Mouse (Mus musculus) cerebellum, adult 11 months (tissue): ENCODE measurements around the gene Gm10320.
A peak's percentile ranks its signal among the peaks of the same experiment; 100 is the strongest.

ENCODE experiments used
- DNase-seq: peaks from one replicate; pipeline ENCODE4 v3.0.0; 2022

Gene Gm10320

DNA sequence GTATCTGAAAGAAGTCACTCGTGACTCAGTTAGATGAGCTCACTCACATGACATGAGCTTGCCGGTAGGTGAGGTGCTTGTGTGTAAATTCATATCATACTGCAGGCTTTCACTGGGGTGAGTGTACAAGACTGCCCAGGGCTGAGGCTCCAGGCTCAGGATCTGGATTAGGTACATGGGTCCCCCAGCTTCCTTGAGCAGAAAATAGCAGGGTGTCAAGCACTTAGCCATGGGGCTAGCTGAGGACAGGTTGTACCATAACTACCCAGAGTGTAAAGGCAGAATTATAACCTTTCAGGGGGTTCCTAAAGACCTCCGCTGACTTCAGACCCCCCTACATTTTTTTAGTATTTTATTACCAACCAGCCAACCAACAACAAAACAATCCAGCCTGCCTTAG lies at the start of gene Gm10320:
TSS of gene Gm10320 (minus strand) at position 93 of the 400 bp plus-strand sequence.
- DNase-seq: no peak

DNA sequence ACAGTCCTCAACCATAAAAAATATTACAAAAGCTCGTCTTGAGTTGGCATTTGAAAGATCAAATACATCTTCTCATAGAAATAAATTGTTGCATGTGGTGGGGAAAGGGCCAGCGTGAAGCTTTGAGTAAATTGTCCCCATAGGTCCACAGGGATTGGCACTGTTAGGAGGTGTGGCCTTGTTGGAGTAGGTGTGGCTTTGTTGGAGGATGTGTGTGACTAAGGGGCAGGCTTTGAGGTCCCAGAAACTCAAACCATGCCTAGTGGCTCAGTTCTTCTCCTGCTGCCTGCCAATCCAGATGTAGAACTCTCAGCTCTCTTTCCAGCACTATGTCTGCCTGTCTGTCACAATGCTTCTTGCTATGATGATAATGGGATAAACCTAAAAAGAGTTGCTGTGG lies 49.8 kb upstream of the Gm10320 start:
- DNase-seq: no peak

DNA sequence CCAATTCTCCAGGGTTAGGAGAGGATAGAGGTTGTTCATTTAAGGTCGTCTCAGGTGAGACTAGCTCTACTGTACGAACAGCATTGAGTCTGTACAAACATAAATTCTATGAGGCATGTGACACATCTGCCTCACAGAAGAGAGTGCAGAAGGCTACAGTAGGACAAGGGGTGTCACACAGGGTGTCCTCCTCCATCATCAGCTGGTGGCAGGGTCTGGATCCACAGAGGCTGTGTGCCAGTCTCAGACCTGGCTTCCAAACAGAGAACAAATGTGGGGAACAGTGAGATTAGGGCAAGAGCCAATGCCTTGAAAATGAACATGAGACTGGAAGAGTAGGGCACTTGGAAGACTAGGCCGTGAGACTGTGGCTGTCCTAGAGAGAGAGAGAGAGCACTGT lies 48.4 kb upstream of the Gm10320 start:
- DNase-seq: no peak

DNA sequence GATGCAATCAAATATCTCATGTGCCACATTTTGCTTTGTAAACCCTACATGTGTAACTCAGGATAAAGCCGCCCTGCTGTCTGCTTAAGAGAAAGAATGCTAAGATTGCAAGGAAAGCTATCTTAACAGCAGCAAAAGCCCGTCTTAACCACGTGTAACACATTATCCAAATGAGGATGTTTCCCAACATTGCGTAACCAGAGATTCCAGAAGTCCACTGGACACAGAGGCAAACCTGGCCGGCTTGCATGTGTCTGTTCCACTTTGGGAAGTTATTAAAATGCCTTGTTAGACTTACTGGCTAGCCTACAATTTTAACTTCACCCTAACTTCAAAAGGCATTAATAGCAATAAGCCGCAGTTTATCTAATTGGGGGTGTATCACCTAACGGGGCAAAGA lies 47.5 kb upstream of the Gm10320 start:
- DNase-seq: no peak

DNA sequence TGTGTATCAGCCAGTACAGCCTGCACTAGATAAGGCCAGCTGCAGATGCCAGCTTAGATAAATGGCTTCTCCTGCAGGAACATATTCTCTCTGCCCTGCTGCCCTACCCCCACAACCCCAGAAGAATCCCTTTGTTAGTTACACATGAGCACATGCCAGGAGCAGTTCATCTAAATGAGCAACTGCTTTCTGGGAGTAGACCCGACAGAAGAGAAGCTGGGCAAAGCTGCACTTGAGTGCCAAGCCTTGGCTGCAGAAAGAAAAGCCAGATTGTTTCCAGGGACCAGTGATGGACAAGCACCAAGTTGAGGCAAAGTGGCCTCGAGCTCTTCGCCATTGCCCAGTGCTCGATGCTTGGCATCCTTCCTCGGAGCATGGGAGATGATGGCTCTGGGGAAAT lies 46.8 kb upstream of the Gm10320 start:
- DNase-seq: no peak

DNA sequence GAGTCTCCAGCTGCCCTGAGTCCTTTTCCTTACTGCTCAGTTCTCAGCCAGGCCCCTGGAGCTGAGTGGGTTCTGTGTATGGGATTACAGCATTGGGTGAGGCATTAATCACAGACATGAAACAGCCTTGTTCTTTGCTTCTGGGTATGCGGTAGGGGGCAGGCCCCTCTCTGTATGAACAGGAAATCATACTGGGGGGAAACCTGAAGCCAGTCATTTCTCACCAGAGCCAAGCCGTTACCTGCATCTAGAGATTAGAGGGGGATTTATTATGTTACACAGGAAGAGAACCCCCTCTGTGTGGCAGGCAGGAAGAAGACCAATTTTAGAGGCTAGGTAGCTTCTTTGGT lies 43.1 kb upstream of the Gm10320 start:
- no peak for DNase-seq

DNA sequence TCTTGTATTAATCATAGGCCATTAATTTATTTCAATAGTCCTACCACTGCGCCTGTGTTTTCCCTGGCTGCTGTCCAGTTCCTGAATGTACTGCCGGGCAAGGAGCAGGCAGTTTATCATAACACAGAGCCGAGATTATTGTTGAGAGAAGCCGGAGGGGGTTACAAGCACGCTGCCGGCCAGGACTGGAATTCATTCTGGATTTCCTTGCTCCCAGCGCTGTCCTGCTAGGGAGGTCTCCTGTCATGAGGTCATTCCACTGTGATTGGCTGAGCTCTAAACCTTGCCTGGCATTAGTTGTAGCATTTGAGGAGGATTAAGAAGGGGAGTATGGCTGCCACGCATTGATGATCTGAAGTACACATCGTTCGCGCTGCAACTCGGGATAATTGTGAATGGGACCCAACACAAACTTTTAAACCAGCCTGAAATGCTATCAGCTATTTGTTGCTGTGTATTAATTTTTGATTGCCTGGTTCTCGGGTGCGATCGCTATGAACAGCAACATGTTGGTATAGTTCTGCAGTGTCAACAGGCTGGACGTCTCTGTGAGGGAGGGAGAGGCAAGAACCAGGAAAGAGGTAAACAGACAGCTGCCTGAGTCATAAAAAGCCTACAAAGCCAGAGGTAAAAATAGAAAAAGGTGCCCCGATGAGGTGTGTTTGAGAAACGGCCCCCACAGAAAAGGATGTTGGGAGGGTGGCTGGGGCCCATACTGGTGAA lies 42.5 kb upstream of the Gm10320 start:
- peak; percentile 3 for DNase-seq

DNA sequence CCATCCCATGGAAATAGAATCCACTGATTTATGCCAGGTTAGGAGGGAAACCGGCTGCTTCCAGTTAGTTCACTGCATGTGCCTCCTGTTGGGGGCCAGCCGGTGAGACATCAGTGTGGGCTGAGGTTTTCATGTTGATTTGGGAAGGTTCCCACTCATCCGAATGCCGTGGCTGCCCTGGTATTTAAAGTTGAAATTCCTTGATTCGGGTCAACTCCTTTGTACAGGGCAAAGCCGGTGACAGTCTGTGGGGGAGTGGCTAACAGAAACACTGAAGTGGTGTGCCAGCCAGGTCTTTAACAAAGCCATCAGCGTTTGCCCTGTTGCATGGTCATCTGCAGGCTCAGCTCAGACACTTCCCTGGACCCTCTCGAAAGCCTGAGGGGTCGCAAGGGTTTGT lies 41.6 kb upstream of the Gm10320 start:
- DNase-seq: no peak

DNA sequence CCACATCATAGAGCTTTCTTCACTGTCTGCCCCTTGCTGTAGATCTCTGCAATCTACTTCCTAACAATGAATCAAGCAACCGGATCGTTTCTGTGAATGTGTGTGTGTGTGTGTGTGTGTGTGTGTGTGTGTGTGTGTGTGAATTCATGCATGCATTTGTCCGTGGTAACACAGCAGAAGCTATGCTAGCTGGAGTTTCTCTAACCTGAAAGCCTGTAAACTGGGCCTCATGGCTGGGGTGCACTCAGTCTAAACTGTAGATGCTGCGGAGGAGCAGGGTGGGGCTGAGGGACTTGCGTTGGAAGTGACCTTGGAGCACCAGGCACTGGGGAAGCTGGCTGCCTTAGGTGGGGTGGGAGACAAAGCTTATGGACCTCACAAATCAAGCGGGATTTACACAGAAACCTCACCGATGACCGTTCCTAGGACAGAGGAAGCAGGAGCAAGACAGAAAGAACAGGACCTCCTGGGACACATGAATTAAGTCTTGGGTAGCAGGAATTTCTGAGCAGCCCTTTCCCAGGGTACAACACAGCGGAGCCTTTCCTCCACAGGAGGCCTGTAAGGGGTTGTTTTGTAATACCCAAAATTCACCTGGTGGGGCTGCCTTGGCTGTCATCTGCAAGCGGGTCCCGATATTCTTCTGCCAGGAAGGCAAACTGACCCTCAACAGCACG lies 41.0 kb upstream of the Gm10320 start:
- no peak for DNase-seq

DNA sequence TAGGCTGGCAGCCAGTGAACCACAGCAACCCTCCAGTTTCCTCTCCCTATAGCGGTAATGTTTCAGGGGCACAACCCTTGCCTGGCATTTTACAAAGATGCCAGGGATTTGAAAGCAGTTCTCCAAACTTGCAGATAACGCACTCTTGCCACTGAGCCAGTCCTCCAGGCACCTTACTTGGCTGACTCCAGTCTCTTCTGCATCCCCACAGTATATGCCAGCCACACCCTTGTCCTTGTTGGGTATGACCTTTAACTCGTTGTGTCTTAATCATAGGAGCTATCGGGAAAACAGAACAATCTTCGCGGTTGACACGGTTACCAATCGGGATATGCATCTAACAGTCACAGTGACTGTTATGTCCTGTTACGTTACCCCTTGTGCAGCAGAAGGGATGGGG lies 40.2 kb upstream of the Gm10320 start:
- no peak for DNase-seq

DNA sequence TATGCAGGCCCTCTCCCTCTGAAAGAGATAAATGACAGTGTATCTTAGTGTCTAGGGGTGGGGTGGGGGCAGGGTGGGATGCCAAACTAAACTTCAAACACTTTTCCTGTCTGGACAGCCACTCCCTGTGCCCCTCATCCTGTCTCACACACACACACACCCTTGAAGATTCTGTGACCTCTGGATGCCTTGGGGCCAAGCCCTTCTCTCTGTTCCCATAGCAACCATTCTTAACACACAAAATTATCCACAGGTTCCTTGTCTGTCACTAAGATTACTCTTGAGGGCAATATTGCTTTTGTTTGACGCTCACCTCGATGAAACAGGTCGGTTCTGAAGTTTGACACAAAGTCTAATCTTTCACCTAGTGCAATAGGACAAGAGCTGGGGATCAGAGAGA lies 39.5 kb upstream of the Gm10320 start:
- DNase-seq: no peak

DNA sequence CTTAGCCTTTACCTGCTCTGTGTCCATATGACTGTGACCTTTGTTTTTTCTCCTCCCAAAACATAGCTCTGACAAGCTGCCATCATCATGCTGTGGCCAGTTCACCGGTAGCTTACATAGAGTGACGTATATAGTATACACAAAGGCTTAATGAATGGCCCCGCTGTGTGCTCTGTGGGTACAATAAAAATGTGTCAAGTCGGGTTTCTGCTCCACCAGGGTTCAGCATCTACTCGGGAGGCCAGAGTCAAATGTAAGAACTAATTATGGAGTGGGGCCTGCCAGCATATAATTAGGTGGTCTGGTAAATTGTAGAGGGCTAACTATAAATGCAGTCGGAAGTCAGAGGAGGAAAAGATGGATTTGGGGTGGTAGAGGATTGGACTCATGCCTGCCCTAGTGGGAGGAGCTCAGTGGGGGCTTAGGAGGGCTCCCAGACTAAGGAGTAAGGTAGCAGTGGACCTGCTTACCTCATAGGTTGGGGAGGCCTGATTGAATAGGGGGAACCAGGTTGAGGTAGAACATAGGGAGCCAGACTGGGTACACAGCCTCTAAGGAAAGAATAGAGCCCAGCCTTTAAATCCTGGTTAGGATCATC lies 32.0 kb upstream of the Gm10320 start:
- no peak for DNase-seq

DNA sequence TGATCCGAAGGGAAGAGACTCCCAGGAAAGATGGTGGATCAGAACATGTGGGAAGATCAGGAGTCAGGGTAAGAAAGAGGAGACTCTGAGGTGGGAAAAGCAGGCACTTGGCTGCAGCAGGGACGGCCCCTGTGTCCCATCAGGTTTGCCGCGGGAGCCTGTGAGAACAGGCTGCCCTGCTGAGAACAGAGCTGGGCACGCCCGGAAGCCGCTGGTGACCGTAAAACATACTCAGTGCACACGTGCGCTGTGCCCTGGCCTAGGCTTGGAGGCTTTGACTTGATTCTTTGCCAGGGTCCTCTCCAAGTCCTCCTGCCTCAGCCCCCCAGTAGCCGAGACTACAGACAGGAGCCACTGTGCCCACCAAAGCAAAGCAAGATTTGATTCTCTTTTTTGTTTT lies 26.5 kb upstream of the Gm10320 start:
- no peak for DNase-seq

DNA sequence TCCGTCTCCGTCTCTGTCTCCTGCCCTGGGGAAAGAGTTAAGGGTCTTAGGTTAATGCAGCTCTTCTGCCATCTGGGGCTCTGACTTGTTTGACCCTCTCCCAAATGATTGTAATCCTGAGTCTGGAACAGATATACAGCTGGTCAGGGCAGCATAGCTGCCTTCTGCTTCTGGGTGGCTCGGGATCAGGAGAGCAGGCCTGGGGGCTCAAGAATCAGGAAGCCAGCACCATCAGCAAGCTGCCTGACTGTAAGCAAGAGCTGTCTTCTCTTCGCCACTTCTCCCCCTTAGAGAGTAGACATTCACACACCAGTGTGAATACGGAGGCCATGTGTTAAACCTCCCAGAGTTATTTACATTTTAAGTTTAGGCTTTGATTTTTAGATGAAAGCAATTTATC lies 25.9 kb upstream of the Gm10320 start:
- DNase-seq: no peak

DNA sequence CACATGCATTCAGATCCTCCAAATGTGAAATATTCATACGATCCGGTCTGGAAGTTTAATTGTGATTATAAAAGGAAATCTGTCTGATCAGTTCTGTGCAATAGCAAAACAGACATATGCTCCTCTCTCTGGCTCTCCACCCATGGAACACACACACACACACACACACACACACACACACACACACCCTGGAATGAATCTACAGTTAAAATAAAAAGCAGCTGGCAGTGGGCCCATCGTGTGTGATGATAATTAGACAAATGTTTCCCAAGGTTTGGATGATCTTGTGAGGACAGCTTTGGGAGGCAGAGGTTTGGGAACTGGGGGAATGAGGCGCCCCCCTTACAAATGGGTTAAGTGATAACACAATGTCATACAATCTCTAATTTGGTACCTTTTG lies 25.2 kb upstream of the Gm10320 start:
- no peak for DNase-seq

DNA sequence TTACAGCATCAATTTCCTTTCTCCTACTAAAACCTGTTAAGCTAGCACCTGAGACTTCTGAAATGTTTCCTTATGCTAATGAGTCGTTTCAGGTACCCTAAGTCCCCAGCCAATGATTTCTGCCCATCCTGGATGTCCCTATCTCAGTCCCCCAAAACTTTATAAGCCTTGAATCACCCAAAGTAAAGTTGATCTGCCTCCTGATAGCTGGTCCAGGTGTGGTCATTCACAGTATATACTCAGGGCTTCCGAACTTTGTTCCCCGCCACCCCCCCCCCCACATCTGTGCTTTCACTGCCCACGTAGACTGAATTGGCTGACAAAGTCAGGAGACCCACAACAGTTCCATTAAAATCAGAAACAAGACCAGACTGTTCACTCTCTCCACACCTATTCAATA lies 20.3 kb upstream of the Gm10320 start:
- no peak for DNase-seq

DNA sequence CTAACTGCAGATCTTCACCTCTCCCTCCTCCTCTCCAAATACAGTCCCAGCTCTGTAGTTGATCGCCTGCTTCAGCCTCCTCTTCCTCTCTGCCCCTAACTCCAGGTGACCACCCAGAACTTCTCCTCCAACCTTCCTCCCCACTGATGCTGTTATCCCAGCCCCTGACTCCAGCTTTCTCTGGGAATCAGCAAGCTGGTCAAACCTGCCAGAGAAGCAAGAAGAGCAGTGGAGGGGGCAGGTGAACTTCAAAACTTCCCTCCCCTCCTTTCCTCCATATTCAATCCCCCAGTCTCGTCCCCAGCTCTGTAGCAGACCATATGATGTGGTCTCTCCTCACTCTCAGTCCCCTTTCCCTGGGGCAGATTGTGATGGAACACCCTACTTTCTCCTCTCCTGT lies 15.9 kb upstream of the Gm10320 start:
- DNase-seq: no peak

DNA sequence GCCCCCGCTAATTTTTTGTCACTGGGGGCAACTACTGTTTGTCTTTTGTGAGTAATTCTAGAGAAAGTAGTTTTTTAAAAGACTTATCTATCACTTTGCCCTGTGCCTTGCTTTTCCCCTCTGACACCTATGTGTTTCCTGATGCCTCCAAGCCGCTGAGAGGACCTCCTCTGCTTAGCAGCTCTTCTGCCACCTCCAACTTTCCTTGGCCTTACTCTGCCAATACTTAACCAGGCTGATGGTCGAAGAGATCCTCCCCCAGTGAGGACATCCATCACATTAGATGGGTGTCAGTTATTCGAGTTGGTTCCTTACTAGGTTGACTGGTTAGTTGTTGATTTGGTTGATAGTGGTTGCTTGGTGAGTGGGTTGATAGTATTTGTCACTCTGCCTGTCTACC lies 14.7 kb upstream of the Gm10320 start:
- no peak for DNase-seq

DNA sequence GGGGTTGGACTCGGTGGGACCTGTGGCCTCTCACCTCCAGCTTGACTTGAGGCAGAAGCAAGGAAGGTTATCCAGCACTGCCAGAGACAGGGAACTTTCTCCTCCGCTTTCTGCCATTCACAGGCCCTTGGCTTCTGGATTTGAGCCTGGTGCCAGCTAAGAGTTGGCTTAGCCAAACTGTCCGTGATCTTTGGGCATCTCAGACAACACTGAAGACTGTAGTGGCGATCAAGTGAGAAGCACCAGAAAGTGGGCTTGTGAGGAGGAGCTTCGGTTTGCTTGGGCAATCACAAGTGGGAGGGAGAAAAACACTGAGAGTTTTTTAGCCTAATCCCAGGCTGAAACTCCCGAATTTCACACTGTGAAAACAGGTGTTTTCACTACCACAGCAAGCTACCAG lies 14.2 kb upstream of the Gm10320 start:
- no peak for DNase-seq

DNA sequence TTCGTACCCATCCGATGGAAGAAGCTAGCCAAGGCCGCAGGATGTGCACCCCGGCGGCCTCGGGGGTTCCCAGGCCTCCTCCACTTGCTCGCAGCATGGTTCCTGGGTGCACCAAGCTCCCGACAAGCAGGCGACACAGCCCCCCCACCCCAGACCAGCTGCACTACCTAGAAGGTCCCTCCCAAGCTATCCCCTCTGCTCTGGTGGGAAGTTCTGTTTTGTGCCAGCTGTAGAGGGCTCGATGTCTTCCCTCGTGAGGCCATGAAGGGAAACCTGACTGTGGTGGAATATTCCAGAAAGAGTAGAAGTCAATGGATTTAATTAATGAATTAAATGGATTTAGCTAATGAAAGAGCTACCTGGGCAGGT lies 13.7 kb upstream of the Gm10320 start:
- no peak for DNase-seq

DNA sequence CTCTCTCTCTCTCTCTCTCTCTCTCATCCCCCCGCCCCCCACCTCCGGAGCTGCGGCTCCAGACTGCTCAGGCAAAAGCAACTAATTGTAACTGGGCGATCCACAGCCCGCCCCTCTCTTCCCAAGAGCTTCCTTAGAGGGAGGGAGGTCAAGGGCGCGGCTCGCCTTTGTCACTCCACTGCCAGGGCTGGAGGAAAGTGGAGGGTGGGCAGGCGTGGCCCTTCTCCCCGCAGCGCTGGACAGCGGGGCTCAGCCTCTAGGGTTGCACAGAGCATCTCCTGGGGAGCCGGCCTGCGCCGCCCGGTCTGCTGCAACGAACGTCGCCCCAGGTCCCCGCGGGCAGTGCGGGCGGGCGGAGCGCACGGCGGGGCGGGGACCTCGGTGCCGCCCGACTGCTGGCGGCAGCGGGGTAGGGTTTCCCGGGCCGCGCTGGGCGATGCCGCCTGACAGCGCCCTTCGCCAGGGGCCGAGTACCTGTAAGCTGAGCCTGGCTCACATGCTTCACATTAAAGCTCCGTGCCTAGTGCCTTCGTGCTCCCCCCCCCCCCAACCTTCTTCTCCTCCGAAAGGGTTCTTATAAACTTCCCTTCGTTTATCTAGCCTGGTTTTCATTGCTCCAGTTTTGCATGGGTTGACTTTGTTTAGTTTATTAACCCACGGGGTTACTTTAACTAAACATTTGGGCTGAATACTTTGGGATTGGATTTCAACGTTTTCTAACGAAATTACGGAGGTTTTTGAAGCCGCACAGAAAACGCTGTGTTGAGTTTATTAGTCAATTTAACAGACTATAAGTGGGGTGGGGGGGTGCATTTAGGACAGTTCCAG lies 13.1 kb upstream of the Gm10320 start:
- DNase-seq: no peak

DNA sequence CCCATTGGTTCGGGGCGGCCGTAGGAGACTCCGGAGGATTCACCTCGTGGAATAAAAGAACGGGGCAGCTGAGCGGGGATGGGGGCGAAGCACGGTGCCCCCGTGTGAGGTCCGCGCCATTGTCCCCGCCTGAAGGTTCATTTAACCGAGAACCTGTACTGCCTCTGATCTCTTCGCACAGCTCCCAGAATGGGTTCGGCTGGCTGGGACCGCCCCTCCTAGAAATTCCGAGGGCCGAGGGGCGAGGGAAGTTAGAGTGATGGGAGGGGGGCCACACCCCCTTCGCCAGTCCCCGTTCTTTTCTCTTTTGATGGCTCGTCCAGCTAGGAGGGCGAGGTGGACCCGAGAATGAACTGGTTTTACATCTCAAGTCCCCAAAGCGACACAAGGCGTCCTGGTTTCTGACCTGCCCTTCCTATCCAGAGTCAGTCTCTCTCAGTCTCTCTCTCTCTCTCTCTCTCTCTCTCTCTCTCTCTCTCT lies 12.4 kb upstream of the Gm10320 start:
- DNase-seq: no peak

DNA sequence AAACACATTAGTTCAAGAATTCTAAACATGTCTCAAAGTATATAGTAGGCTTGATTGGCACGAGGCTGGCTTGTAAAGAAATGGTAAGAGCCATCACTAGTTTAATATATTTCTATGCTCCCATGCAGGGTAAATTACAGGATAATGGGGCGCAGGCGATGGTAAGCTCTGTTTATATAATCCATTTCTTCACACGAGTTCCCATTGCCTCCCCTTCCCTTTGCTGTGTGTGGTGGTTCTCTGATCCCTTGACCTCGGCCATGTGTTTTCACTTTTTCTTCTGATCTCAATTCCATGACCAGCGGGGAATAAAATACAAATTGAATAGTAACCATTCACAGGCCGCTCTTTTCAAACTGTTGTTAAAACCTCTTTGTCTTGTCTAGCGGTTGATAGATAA lies 11.8 kb upstream of the Gm10320 start:
- no peak for DNase-seq
